Mouse (Mus musculus) embryonic fibroblast, embryonic 13.5 days (primary cell): ENCODE data around the gene Cnnm1. TPM values are rescaled to one million over a fixed set of nuclear protein-coding genes. Genes with fewer than 3 reads are reported as not detected.
A peak's percentile ranks its signal among the peaks of the same experiment; 100 is the strongest.

Experiments
- H3K27ac ChIP-seq: 2 replicates; pipeline ENCODE4 v1.5.1; 2012; ENCODE audit warnings: low read length, control low read depth, inconsistent platforms; ENCODE audit not compliant: insufficient read depth
- H3K4me1 ChIP-seq: 2 replicates; pipeline ENCODE4 v1.6.1; 2011; ENCODE audit warnings: low read length; ENCODE audit not compliant: control insufficient read depth, insufficient read depth
- H3K4me3 ChIP-seq: 2 replicates; pipeline ENCODE4 v1.5.1; 2011; ENCODE audit warnings: mild to moderate bottlenecking, control low read depth, low read length; ENCODE audit not compliant: insufficient read depth
- CTCF ChIP-seq: IDR thresholded peaks from 2 replicates; pipeline ENCODE4 v1.5.1; 2011; ENCODE audit warnings: mild to moderate bottlenecking, control low read depth, low read length, moderate library complexity, borderline replicate concordance; ENCODE audit not compliant: insufficient read depth
- POLR2A ChIP-seq: IDR thresholded peaks from 2 replicates; pipeline ENCODE4 v1.6.1; 2011; ENCODE audit warnings: low read depth, mild to moderate bottlenecking, control low read depth, low read length, moderate library complexity
- polyA plus RNA-seq: library from polyadenylated mRNA; stranded (reverse); fragments of >200 nt; gene quantifications from 2 replicates; pipeline ENCODE4 v1.2.4, GENCODE M21; 2011; ENCODE audit warnings: low read depth; ENCODE audit not compliant: missing spikeins, insufficient read length

Cnnm1 gene
- polyA plus RNA-seq, 1 experiment = not detected

DNA sequence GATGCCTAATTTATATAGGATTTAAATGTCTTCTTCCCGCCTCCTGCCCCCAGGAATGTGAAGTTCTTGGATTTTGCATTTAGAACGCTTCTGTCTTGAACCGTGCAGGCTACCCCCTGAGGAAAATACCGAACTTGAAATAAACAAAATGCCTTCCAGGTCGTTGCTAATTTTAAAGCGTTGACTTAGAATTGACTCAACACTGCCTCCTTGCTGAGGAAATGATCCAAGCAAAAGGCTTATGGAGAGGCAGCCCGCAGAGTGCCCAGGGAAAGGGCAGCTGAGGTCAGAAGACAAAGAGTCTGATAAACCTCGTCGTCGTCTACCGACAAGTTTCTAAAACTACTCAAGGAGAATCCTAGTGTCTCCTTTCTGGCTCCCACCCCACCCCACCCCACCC, 86.9 kb downstream of the Cnnm1 start:
- Histone ChIP-seq H3K4me1 (peaks cover 5% of the 10 kb centered on the region; the same call in 1 of the 2 replicates), H3K4me3 (no peak overlapping the region), H3K27ac (no peak overlapping the region)
- TF ChIP-seq CTCF (no peak), POLR2A (no peak)

DNA sequence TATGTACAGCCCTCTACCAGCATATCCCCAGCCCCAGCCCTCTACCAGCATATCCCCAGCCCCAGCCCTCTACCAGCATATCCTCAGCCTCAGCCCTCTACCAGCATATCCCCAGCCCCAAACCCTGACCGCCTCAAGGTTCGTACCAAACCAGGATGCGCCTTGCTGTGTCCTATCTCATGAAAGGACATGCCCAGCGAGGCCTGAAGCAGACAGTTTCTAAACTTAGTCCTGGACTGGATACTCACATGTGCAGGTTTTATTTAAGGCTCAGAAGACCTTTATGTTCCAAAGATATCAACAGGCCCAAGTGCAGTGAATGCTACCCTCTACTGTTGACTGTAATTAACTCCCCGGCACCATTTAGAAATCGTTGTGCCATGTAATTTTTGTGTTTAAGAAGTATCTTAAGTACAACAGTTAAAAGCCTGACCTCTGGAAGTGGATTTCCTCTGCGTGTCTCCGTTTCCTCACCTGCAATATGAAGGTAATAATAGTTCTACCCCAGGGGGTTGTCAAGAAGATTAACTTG, 87.9 kb downstream of the Cnnm1 start:
- TF ChIP-seq POLR2A = no peak
- H3K27ac ChIP-seq = no peak overlapping the region
- H3K4me3 ChIP-seq = no peak overlapping the region
- peaks cover 5% of the 10 kb centered on the region; the same call in 1 of the 2 replicates for H3K4me1 ChIP-seq

DNA sequence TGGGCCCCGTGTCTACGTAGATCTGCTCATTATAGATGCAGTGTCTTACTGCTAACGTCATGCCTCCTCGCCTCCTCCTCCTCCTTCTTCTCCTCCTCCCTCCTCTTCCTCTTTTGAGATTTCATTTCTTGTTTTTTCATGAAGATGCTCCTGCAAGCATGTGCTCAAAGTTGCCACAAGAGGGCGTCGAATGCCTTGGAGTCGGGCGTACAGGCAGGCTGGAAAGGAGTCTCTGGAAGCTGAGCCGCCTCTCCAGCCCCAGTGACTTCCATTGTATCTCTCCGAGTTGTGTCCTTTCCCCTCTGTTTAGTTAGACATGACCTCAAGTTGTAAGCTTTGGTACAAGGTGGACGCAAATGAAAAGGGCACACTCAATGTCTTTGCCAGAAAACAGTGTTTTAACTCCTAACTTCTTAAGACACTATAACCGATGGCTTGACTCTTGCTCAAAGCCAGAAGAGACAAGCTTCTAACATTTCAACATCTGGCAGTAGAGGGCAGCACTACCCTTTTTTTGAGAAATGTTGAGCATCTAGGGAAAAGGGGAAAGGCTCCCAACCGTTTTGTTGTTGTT, 90.0 kb downstream of the Cnnm1 start:
- peaks cover 2% of the 10 kb centered on the region; the same call in 1 of the 2 replicates for H3K4me1 ChIP-seq
- no peak overlapping the region for H3K27ac ChIP-seq

DNA sequence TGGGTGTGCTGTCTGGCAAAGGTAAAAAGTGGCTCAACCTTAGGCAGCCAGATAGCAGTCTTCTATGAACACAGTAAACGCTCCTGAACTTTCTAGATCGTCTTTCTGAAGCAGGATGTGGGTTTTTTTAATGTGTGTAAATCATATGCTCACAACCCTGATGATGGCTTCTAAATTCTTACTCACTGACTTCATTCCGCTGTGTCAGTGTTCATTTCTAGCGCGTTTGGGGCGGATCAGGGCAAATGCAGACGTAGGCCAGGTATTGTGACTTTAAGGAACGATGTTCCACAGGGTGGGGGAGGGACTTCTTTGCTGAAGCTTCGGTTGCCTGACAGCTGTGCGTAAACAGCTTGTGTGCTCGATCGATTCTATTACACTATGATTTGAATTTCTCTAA, 90.7 kb downstream of the Cnnm1 start:
- no peaks in the 10 kb centered on the region for H3K4me1 ChIP-seq
- no peak overlapping the region for H3K27ac ChIP-seq
- TF ChIP-seq POLR2A = no peak
- TF ChIP-seq CTCF = no peak
- H3K4me3 ChIP-seq = no peak overlapping the region

More for the DNA sequence above, 90.0 kb downstream of the Cnnm1 start:
- no peak for TF ChIP-seq POLR2A
- peak; percentile 86; the same call in 1 of the 2 replicates for TF ChIP-seq CTCF
- H3K4me3 ChIP-seq = peak overlapping the region; percentile 28; the same call in 1 of the 2 replicates

DNA sequence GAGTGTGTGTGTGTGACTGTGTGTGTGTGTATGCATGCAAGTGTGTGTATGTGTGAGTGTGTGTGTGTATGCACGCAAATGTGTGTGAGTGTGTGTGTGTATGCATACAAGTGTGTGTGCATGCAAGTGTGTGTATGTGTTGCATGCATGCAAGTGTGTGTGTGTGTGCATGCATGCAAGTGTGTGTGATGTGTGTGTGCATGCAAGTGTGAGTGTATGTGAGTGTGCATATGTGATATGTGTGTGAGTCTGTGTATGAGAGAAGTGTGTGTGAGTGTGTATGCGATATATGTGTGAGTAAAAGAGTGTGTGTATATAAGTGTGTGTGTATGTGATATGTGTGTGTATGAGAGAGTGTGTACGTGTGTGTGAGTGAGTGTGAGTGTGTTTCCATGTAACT, 95.1 kb downstream of the Cnnm1 start:
- no peak overlapping the region for H3K4me3 ChIP-seq
- H3K27ac ChIP-seq = no peak overlapping the region
- no peaks in the 10 kb centered on the region for H3K4me1 ChIP-seq
- no peak for TF ChIP-seq CTCF
- no peak for TF ChIP-seq POLR2A

DNA sequence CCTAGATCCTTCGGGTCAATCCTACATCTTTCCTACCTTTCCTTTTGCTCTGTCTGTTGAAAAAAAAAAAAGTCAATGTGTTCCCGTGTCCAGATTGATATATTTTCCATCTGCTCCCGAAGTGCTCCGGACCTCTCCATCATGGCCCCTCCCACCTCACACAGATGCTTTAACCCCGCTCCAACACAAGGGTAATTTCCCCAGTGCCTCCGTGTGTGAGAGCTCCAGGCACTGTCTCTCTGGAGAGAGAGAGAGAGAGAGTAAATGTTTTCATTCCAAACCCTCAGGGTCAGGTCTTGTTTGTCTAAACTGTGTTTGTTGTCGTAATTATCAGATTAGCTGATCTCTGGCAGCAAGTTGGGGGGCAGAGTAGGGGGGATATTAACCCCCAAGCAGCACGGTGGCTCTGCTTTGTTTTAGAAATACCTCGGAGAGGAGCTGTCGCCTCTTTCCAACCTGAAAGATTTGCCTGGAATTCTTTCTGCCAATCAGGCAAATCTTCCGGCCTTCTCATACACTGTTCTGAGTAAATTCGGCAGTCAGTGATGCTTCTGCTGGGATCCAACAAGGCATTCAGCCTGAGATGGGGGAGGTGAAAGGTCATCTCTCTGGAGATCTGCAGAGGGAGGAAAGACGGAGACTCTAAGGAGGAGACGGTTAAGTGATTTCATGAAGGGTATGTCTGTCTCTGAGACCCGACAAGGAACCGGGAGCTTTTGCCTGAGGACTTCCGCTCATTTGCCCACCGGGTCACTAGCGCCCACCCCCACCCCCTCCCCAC, 106.3 kb downstream of the Cnnm1 start:
- no peak overlapping the region for H3K4me3 ChIP-seq
- H3K27ac ChIP-seq = no peak overlapping the region
- TF ChIP-seq CTCF (no peak), POLR2A (no peak)
- 0 out of 2 replicates have a peak, but pooled peaks cover 3% of the 10 kb centered on the region for H3K4me1 ChIP-seq

Other genes with a start within 250 kb of the Cnnm1 start
- gene Hpse2, start 52.1 kb upstream of the Cnnm1 start, polyA plus RNA-seq = 0.18 and 1.6 TPM in 2 replicates
- 48.1 and 56.5 TPM in 2 replicates for gene Got1, start 84.2 kb downstream of the Cnnm1 start, polyA plus RNA-seq
- not detected in 2 replicates for gene Nkx2-3, start 171.9 kb downstream of the Cnnm1 start, polyA plus RNA-seq
- 16.0 and 16.5 TPM in 2 replicates for gene Slc25a28, start 234.4 kb downstream of the Cnnm1 start, polyA plus RNA-seq
- gene Entpd7, start 249.2 kb downstream of the Cnnm1 start, polyA plus RNA-seq = 12.8 and 15.2 TPM in 2 replicates